Mouse (Mus musculus): Measurements from ENCODE around the gene Atg10. TPM values are rescaled to one million over a fixed set of nuclear protein-coding genes. Genes with fewer than 3 reads are reported as not detected.
A peak's percentile ranks its signal among the peaks of the same experiment; 100 is the strongest.

Gene Atg10
- polyA plus RNA-seq (2012): 0.13 and 0.16 TPM in 2 replicates

GRCm38 (mm10) chr13:91223587-91224437 lies at the start of gene Atg10:
TSS of gene Atg10 (minus strand) at chr13:91223968.
- TF ChIP-seq GATA1 (IDR thresholded peaks at IDR 0.05; ENCODE audit: low read length): no peak

- TF ChIP-seq GATA1 (IDR thresholded peaks at IDR 0.05; ENCODE audit: low read length): no peak
Observed at GRCm38 (mm10) chr13:91252406-91252805, 28.6 kb upstream of the Atg10 start.

DNA sequence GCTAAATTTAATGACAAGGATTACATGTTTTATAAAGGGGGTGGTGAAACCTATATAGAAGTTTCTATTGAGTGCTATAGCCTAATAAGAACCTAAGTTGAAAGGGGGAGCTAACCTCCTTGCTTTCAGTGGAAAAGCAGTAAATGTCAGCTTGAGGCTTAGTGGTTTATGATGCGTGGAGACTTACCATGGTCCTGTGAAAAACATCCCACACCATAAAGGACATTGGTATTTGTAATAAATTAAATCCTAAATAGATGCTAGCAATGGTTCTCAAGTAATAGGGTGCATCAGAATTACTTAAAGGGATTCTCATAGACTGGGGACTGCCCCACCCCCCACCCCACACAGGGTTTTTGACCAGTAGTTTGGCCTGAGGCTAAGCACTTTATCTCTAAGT lies 27.9 kb upstream of the Atg10 start:
- no peak for TF ChIP-seq GATA1 (IDR thresholded peaks at IDR 0.05; ENCODE audit: low read length)

DNA sequence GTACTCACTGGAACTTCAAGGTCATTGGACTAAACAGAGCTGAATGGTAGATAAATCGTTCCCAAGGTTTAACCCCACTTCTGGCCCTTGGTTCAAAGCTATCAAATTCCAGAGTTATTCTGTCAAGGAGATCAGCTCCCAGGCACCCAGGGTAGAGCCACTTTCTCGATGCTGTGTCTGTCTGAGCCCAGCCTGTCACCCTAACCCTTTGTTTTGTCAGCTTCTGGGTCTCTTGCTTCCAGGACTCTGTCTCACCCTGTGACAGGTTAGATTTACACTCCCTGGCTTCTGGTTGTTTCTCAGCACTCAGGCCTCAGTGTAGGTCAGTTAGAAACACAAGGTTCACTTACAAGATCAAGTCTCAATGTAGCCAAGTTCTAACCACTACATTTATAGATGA lies 22.7 kb upstream of the Atg10 start:
- TF ChIP-seq GATA1 (IDR thresholded peaks at IDR 0.05; ENCODE audit: low read length): no peak

DNA sequence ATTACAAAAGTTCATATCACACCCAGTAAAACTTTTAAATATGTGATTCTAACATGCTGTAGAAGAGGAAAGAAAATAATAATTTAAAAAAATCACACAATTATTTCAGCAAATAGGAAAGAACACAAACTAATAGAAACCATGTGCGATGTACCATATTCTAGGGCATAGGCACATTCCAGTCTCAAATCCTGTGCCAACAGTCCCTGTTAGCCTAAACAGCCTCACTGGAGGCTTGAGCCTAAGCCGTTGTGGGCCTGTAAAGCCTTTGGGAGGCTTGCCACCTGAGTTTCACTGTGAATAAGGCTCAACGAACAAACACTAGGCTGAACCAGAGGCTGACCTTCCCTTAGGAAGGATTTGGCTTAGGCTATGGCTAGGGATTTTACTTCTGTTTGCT lies 14.2 kb upstream of the Atg10 start:
- no peak for TF ChIP-seq GATA1 (IDR thresholded peaks at IDR 0.05; ENCODE audit: low read length)

DNA sequence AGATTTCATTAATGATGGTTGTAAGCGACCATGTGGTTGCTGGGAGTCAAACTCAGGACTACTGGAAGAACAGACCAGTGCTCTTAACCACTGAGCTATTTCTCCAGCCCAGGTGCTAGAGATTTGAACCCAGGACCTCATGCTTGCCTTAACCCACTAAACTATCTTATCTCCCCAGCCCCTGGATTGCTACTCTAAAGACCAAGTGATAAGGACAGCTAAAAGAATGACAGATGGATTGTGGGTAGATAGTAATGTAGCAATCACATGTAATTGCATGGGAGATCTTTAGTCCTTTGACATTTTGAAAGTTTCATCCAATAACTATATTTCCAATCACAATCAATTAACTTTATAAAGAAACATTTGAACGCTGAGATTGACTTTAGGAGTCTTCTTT lies 13.1 kb upstream of the Atg10 start:
- TF ChIP-seq GATA1 (IDR thresholded peaks at IDR 0.05; ENCODE audit: low read length): no peak

- no peak for TF ChIP-seq GATA1 (IDR thresholded peaks at IDR 0.05; ENCODE audit: low read length)
Observed at GRCm38 (mm10) chr13:91224438-91224814, 658 bp upstream of the Atg10 start.

DNA sequence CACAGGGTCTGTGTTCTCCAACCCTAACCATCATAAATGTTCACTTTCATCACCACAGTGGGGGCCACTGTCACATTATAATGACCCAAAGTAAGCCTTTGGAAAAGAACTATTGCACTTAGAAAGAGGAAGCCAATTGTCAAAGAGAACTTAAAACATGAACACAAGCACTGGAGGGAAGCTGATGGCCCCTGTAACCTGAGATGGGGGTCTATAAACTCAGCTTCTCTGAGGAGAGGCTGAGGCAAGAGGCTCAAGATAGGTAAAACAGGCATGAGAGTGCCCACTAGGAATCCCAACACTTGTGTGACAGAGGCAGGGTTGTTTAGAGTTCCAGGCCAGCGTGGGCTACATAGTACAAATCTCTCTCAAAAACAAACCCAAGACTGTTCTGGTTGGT lies 705 bp downstream of the Atg10 start:
- no peak for TF ChIP-seq GATA1 (IDR thresholded peaks at IDR 0.05; ENCODE audit: low read length)

DNA sequence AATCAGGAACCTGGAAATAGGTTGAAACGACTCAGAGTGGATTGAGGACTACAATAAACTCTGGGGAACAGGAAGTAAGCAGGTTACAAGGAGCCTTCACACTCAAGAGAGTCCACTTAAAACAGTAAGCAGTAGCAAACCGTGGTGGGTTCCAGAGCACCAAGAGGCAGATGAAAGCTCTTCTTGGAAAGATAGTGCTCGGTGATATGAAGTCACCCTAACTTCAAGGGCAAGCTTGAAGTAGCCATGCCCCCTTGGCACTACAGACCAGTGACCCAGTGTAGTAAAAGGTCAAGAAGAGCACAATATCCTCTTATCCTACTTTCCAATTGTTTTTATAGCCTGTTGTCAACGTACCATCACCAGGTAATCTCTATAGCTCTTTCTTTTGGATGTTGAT lies 2.1 kb downstream of the Atg10 start:
- no peak for TF ChIP-seq GATA1 (IDR thresholded peaks at IDR 0.05; ENCODE audit: low read length)

GRCm38 (mm10) chr13:91217691-91218090 lies 6.1 kb downstream of the Atg10 start:
- no peak for TF ChIP-seq GATA1 (IDR thresholded peaks at IDR 0.05; ENCODE audit: low read length)

DNA sequence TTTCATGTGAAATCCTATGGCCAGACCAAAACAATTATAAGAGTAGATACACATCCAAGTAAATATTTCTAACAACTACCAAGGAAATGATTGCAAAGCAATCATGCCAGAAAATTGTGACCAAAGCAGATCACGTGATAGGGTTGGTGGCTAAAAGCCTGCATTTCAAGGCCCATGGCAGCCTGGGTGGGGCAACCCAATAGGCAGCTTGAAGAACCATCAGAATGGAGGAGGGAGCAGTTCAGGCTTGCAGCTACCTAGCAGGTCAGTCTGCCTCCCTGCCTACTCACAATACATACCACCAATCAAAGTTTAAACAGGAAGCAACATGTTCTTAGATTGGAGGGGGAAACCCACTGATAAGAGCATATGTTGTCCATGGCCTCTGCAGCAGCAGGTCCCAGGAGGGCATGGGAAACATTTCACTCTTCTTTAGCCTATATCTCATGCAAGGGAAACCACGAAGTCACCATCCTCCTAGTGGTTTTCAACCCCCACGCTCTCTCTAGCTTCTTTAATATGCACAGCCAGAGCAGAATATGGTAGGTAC lies 7.0 kb downstream of the Atg10 start:
- TF ChIP-seq GATA1 (IDR thresholded peaks at IDR 0.05; ENCODE audit: low read length): peak; percentile 29

GRCm38 (mm10) chr13:91212958-91213357 lies 10.8 kb downstream of the Atg10 start:
- TF ChIP-seq GATA1 (IDR thresholded peaks at IDR 0.05; ENCODE audit: low read length): no peak

DNA sequence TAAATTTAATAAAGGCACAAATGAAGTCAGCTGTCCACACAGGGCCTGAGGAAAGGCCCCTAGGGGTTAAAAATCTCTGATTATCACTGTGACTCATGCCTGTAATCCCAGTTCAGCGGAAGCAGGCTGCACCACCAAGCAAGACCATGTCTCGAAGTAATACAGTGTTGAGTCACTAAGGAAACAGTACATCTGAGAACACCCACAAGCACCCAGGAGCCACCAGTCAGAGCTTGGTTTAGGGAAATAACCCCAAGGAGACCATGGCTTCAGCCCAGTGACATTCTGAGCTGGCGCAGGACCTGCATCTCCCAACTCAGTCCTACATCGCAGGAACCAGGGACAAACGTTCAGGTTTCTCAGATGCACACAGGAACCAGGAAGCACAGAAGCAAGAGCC lies 17.5 kb downstream of the Atg10 start:
- TF ChIP-seq GATA1 (IDR thresholded peaks at IDR 0.05; ENCODE audit: low read length): no peak

GRCm38 (mm10) chr13:91202564-91202963 lies 21.2 kb downstream of the Atg10 start:
- no peak for TF ChIP-seq GATA1 (IDR thresholded peaks at IDR 0.05; ENCODE audit: low read length)

DNA sequence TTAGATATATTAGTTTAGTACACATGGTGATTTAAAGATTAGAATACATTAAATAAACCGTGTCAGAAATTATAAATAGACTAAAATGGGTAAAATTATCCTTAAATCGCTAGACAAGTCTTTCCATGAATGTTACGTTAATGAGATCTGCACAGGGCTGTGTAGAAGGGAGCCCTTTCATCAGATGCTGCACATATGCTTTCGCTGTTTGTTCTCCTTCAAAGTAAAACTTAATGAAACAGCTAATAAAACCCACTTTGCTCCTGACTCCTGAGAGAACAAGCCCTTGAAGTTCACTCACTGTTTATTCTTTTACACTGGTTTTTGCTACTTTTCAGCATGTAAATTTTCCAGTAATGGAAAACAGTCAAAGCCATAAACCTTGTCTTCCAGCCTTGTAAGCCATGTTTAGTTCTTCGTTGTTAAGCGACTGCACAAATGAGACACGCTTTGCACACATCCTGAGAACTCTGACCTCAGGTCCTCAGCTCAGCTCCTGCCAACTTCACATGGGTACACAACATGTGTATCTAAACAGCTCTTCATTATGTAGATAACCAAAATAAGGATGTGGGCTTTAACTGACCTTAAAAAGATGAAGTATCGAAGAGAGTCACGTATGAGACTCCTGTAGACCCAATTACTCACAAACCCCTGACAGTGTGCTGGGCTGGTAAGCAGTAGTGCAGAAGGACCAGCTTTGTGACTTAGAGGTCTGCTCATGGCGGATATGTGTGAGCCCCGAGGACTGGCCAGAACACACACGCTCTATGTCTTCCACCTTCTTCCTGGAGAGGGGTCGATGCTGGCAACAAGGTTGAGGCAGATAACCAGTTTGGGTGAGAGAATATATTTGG lies 36.2 kb downstream of the Atg10 start:
- no peak for TF ChIP-seq GATA1 (IDR thresholded peaks at IDR 0.05; ENCODE audit: low read length)

GRCm38 (mm10) chr13:91185248-91185867 lies 38.4 kb downstream of the Atg10 start:
- no peak for TF ChIP-seq GATA1 (IDR thresholded peaks at IDR 0.05; ENCODE audit: low read length)

Data from G1E-ER4 (cell line).